Mouse (Mus musculus) lung, adult 2 months (tissue): ENCODE data around the gene Col4a3.

Experiments used
- CTCF ChIP-seq: fragments of 200-500 bp; IDR thresholded peaks from 2 replicates; pipeline ENCODE4 v1.5.1; 2011; ENCODE audit warnings: mild to moderate bottlenecking, low read length, control low read depth; ENCODE audit not compliant: insufficient read depth
- POLR2A ChIP-seq: fragments of 200-500 bp; IDR thresholded peaks from 2 replicates; pipeline ENCODE4 v1.6.1; 2011; ENCODE audit warnings: low read depth, mild to moderate bottlenecking, control low read depth, low read length, borderline replicate concordance; ENCODE audit errors: extremely low read depth

DNA sequence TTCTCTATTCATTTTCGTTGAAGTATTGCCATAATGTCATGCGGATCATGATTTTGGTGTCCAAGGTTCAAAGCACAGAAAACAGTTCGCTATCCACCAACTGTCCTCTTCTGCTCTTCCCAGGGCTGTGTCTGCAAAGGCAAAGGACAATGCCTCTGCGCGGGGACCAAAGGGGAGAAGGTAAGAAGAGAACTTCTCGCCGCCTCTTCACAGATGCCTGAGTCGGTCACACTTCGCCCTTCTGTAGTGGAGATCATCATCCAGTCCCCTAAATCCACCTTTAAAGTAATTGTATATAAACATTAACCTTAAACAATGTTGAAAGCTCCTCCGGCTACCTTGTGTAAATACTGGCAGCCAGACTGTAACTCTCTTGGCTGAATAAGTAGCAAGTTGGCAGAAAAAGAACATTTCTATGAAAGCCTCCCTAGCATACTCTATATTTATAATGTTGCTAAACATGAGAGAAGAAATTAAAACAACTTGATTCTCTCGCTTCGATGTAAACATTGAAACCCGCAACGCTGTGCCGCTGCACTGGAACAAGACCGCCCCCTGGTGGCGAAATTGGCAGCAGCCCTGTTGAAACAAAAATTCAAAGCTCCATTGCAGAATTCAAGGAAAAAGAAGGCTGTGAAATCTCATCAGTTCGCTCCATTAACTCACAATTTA is 54.7 kb downstream of the Col4a3 start:
- peak; percentile 87 for TF ChIP-seq CTCF
- no peak for TF ChIP-seq POLR2A
